Mouse (Mus musculus): Measurements from ENCODE around the gene Dpm3. TPM values are rescaled to one million over a fixed set of nuclear protein-coding genes. Genes with fewer than 3 reads are reported as not detected.

Dpm3 gene
- polyA plus RNA-seq, 1 experiment from 2014 or later, result 76.4 TPM

GRCm38 (mm10) chr3:89287286-89287685, 28.1 kb downstream of the Dpm3 start:
- Histone ChIP-seq H3K4me3 (no peak overlapping the region), H3K4me2 (replicated peaks) (no peak overlapping the region), H3K27me3 (replicated peaks) (no peaks in the 10 kb centered on the region; the same call in 1 of the 2 replicates), H3K9ac (no peak overlapping the region), H3K9me3 (no peaks in the 10 kb centered on the region), H3K36me3 (no peaks in the 10 kb centered on the region), H3K4me1 (0 out of 2 replicates have a peak, but pooled peaks cover under 1% of the 10 kb centered on the region), H3K27ac (no peak overlapping the region)
- 69% methylated on average over 5 of the region's 5 CpGs for WGBS
- no peak for ATAC-seq (ENCODE audit: low FRiP score, low read depth)

- WGBS, result 55% methylated on average over 7 of the region's 7 CpGs
- ATAC-seq (ENCODE audit: low FRiP score, low read depth), result no peak
- no peak overlapping the region for H3K4me3 ChIP-seq
- no peaks in the 10 kb centered on the region for H3K36me3 ChIP-seq
- no peaks in the 10 kb centered on the region for H3K9me3 ChIP-seq
- H3K4me2 ChIP-seq (replicated peaks), result no peak overlapping the region
- H3K4me1 ChIP-seq, result no peaks in the 10 kb centered on the region
- H3K27me3 ChIP-seq (replicated peaks), result no peaks in the 10 kb centered on the region; the same call in 1 of the 2 replicates
- H3K27ac ChIP-seq, result no peak overlapping the region
- no peak overlapping the region for H3K9ac ChIP-seq
These were observed 29.4 kb downstream of the Dpm3 start for GRCm38 (mm10) chr3:89288503-89288928.

GRCm38 (mm10) chr3:89291874-89292273, 32.7 kb downstream of the Dpm3 start:
- Histone ChIP-seq H3K4me1 (no peaks in the 10 kb centered on the region), H3K27ac (no peak overlapping the region)

GRCm38 (mm10) chr3:89292303-89292702, 33.1 kb downstream of the Dpm3 start:
- Histone ChIP-seq H3K4me1 (no peaks in the 10 kb centered on the region), H3K36me3 (no peaks in the 10 kb centered on the region), H3K4me2 (replicated peaks) (no peak overlapping the region), H3K9ac (no peak overlapping the region), H3K4me3 (no peak overlapping the region), H3K27me3 (replicated peaks) (no peaks in the 10 kb centered on the region), H3K9me3 (no peaks in the 10 kb centered on the region), H3K27ac (no peak overlapping the region)
- no peak for ATAC-seq (ENCODE audit: low FRiP score, low read depth)
- 71% methylated on average over 5 of the region's 5 CpGs for WGBS

More at GRCm38 (mm10) chr3:89291874-89292273, 32.7 kb downstream of the Dpm3 start:
- H3K36me3 ChIP-seq, result no peaks in the 10 kb centered on the region
- H3K27me3 ChIP-seq (replicated peaks), result no peaks in the 10 kb centered on the region
- WGBS, result 79% methylated on average over 10 of the region's 10 CpGs
- no peaks in the 10 kb centered on the region for H3K9me3 ChIP-seq
- no peak for ATAC-seq (ENCODE audit: low FRiP score, low read depth)
- H3K4me2 ChIP-seq (replicated peaks), result no peak overlapping the region
- no peak overlapping the region for H3K9ac ChIP-seq
- no peak overlapping the region for H3K4me3 ChIP-seq

GRCm38 (mm10) chr3:89293247-89293918, 34.2 kb downstream of the Dpm3 start:
- ATAC-seq (ENCODE audit: low FRiP score, low read depth), result no peak
- no peaks in the 10 kb centered on the region for H3K9me3 ChIP-seq
- no peak overlapping the region for H3K4me2 ChIP-seq (replicated peaks)
- 0 out of 2 replicates have a peak, but pooled peaks cover 3% of the 10 kb centered on the region for H3K27me3 ChIP-seq (replicated peaks)
- H3K27ac ChIP-seq, result no peak overlapping the region
- WGBS, result 93% methylated on average over 11 of the region's 11 CpGs
- no peaks in the 10 kb centered on the region for H3K36me3 ChIP-seq
- no peak overlapping the region for H3K9ac ChIP-seq
- H3K4me3 ChIP-seq, result no peak overlapping the region
- no peaks in the 10 kb centered on the region for H3K4me1 ChIP-seq

- Histone ChIP-seq H3K27ac (no peak overlapping the region), H3K4me1 (peaks cover under 1% of the 10 kb centered on the region), H3K4me3 (no peak overlapping the region), H3K4me2 (replicated peaks) (no peak overlapping the region), H3K9me3 (no peaks in the 10 kb centered on the region), H3K36me3 (no peaks in the 10 kb centered on the region), H3K27me3 (replicated peaks) (0 out of 2 replicates have a peak, but pooled peaks cover 3% of the 10 kb centered on the region), H3K9ac (no peak overlapping the region)
- 73% methylated on average over 5 of the region's 5 CpGs for WGBS
- ATAC-seq (ENCODE audit: low FRiP score, low read depth), result no peak
These were observed 35.0 kb downstream of the Dpm3 start for GRCm38 (mm10) chr3:89294195-89294594.

- H3K36me3 ChIP-seq, result no peaks in the 10 kb centered on the region
- no peak overlapping the region for H3K4me2 ChIP-seq (replicated peaks)
- H3K4me3 ChIP-seq, result no peak overlapping the region
- WGBS, result 81% methylated on average over 8 of the region's 8 CpGs
- no peak overlapping the region for H3K9ac ChIP-seq
- no peak overlapping the region for H3K27ac ChIP-seq
- 0 out of 2 replicates have a peak, but pooled peaks cover 13% of the 10 kb centered on the region for H3K27me3 ChIP-seq (replicated peaks)
- peaks cover 8% of the 10 kb centered on the region for H3K4me1 ChIP-seq
- H3K9me3 ChIP-seq, result no peaks in the 10 kb centered on the region
- ATAC-seq (ENCODE audit: low FRiP score, low read depth), result no peak
These were observed 36.6 kb downstream of the Dpm3 start for GRCm38 (mm10) chr3:89295685-89296230.

- no peak overlapping the region for H3K4me2 ChIP-seq (replicated peaks)
- H3K27ac ChIP-seq, result no peak overlapping the region
- H3K9ac ChIP-seq, result no peak overlapping the region
- ATAC-seq (ENCODE audit: low FRiP score, low read depth), result no peak
- no peaks in the 10 kb centered on the region for H3K36me3 ChIP-seq
- H3K4me3 ChIP-seq, result no peak overlapping the region
- 0 out of 2 replicates have a peak, but pooled peaks cover 13% of the 10 kb centered on the region for H3K27me3 ChIP-seq (replicated peaks)
- 89% methylated on average over 11 of the region's 11 CpGs for WGBS
- H3K9me3 ChIP-seq, result no peaks in the 10 kb centered on the region
- peaks cover 8% of the 10 kb centered on the region for H3K4me1 ChIP-seq
These were observed 37.7 kb downstream of the Dpm3 start for GRCm38 (mm10) chr3:89296761-89297396.

GRCm38 (mm10) chr3:89298908-89299307, 39.8 kb downstream of the Dpm3 start:
- no peak overlapping the region for H3K4me3 ChIP-seq
- no peak overlapping the region for H3K27ac ChIP-seq
- no peak for ATAC-seq (ENCODE audit: low FRiP score, low read depth)
- peaks cover 8% of the 10 kb centered on the region for H3K4me1 ChIP-seq
- H3K9me3 ChIP-seq, result no peaks in the 10 kb centered on the region
- 0 out of 2 replicates have a peak, but pooled peaks cover 13% of the 10 kb centered on the region for H3K27me3 ChIP-seq (replicated peaks)
- H3K4me2 ChIP-seq (replicated peaks), result no peak overlapping the region
- H3K36me3 ChIP-seq, result no peaks in the 10 kb centered on the region
- 80% methylated on average over 6 of the region's 6 CpGs for WGBS
- H3K9ac ChIP-seq, result no peak overlapping the region

GRCm38 (mm10) chr3:89299499-89299898, 40.3 kb downstream of the Dpm3 start:
- H3K36me3 ChIP-seq, result no peaks in the 10 kb centered on the region
- H3K4me3 ChIP-seq, result peak overlapping the region; percentile 5; the same call in 1 of the 2 replicates
- H3K9ac ChIP-seq, result peak overlapping the region; percentile 34
- 0 out of 2 replicates have a peak, but pooled peaks cover 13% of the 10 kb centered on the region for H3K27me3 ChIP-seq (replicated peaks)
- peaks cover 8% of the 10 kb centered on the region for H3K4me1 ChIP-seq
- WGBS, result 4% methylated on average over 14 of the region's 14 CpGs
- no peaks in the 10 kb centered on the region for H3K9me3 ChIP-seq
- peak overlapping the region; percentile 47 for H3K4me2 ChIP-seq (replicated peaks)
- no peak overlapping the region for H3K27ac ChIP-seq
- no peak for ATAC-seq (ENCODE audit: low FRiP score, low read depth)

GRCm38 (mm10) chr3:89300071-89300470, 40.9 kb downstream of the Dpm3 start:
- Histone ChIP-seq H3K36me3 (no peaks in the 10 kb centered on the region), H3K27ac (no peak overlapping the region), H3K27me3 (replicated peaks) (0 out of 2 replicates have a peak, but pooled peaks cover 13% of the 10 kb centered on the region), H3K4me3 (no peak overlapping the region), H3K9me3 (no peaks in the 10 kb centered on the region), H3K9ac (peak overlapping the region; percentile 34; the same call in 1 of the 2 replicates), H3K4me2 (replicated peaks) (peak overlapping the region; percentile 47), H3K4me1 (peaks cover 8% of the 10 kb centered on the region)
- WGBS, result 72% methylated on average over 1 of the region's 1 CpGs
- ATAC-seq (ENCODE audit: low FRiP score, low read depth), result no peak

- Histone ChIP-seq H3K27me3 (replicated peaks) (0 out of 2 replicates have a peak, but pooled peaks cover 13% of the 10 kb centered on the region), H3K4me2 (replicated peaks) (no peak overlapping the region), H3K27ac (no peak overlapping the region), H3K4me3 (no peak overlapping the region), H3K9me3 (no peaks in the 10 kb centered on the region), H3K9ac (no peak overlapping the region), H3K4me1 (peaks cover 8% of the 10 kb centered on the region), H3K36me3 (no peaks in the 10 kb centered on the region)
- ATAC-seq (ENCODE audit: low FRiP score, low read depth), result no peak
- 71% methylated on average over 2 of the region's 2 CpGs for WGBS
These were observed 41.4 kb downstream of the Dpm3 start for GRCm38 (mm10) chr3:89300514-89300913.

Measured in neural tube, embryonic 12.5 days (tissue).